Mouse (Mus musculus): ENCODE results near the gene Cul7.

Gene Cul7

GRCm38 (mm10) chr17:46673850-46674529 lies 23.9 kb downstream of the Cul7 start, which contains the start of gene Rrp36:
Gene Rrp36 (minus strand): TSS chr17:46674352.
- DNase-seq (ENCODE audit: low spot score): peak; percentile 82

DNA sequence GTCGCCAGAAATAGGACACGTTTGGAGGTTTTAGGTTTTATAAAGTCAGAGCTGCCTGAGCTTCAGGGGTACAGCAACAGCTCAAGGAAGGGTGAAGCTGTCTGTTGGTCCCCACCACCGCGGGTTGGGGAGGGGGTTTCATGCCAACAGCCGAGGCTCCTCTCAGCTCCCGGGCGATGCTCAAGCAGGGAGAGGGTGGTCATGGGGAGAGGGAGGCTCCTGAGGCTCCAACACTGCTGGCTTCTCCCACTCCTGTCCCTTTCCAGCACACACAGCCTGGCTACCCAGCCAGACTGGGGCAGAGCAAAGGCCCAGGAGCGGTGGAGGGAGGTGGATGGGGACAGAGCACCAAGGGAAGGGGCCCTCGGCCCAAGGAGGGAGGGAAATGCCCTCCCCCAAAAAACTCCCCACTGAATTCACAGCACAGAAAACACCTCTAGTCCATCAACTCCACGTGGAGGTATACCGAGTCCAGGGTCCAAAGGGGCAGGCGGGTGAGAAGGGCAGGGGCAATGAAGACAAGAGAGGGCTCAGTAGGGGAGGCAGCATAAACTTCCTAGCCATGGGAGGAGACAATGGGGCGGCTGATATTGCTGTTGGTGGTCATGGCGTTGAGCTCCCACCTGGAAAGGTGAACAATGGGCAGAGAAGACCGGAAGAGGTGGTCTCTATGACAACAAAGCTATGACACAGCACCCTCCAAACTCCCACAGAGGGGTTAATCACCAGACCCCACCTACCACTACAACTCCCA lies 24.6 kb downstream of the Cul7 start:
- DNase-seq (ENCODE audit: low spot score): no peak

DNA sequence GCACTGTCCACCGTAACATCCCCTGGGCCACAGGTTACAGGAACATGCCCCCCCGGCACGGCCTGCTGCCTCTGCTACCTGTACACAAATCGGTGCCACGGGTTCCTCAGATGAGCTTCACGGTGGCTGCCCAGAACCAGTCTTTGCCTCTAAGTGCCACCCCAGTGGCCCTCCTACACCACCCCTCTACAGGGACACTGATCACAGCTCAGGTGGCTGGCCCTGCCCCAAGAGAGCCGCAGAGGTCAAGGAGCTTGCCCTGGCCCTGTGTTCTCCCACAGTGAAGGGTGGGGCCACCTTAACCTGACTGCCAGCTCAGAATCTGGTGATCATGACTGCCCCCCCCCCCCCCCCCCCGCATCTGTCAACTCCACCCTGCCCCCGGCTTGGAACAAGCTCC lies 28.3 kb downstream of the Cul7 start, which contains the start of gene Mea1:
Gene Mea1, plus strand, starts transcription at position 378 of the 400 bp plus-strand sequence.
- DNase-seq (ENCODE audit: low spot score): no peak

DNA sequence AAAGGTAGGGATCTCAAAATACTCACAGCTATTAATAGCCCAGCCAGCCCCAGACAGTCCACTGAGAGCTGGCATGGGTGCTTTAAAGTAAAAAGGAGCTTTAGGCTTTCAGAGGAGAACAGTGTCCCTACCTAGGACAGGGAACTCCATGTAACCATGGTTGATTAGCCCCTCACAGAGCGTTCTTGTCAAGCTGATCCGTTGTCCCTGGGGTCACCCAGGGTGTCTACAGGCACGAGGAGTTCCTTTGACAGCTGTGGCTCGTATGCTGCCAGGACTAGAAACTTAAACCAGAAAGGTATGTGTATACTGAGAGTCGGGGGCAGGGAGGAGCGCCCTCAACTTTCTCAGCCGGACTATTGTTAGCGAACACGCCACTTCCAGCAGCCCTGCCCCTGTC lies 28.8 kb downstream of the Cul7 start:
- no peak for DNase-seq (ENCODE audit: low spot score)

DNA sequence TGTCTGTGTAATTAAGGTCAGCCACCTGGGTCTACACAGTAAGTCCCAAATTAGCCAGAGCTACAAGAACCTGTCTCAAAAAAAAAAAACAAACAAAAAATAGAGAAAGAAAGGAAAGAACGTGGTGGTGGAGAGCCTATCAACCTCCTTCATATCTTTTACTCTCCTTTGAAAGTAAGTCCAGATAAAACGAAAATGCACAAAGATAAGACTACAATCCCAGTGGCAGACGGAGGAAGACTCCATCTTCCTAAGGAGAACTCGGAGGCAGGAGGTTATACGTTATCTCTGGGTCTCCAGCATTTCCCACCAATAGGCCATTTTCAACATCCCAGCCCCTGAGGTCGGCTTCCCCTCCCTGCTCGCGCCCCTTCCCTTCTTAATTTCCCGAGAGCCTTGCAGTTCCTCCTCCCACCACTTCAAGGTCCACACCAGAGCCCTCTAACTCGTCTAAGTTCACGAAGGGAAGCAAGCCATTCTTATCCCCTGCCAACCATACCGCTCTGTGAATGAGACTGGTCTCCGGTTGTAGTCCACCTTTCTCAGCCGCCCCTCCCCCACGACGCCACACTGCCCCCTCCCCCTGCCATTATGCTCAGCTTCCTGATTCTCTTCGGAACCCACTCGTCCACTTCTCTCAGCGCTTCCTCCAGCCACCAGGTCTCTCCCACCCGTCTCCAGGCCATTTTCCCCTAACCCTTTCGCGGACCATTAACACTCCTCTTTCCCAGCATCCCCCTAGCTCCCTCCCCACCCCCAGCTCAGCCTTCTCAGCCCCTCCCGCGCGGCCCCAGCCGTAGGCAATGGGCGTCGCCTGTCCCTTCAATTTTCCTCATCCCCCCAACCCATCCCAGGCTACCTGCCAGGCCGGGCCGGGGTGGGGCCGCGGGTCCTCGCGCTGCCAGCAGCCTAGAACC lies 30.0 kb downstream of the Cul7 start:
- no peak for DNase-seq (ENCODE audit: low spot score)

- DNase-seq (ENCODE audit: low spot score): peak; percentile 94
Measured at GRCm38 (mm10) chr17:46680760-46681373, 30.7 kb downstream of the Cul7 start, which contains the start of gene Klhdc3. Gene Klhdc3 (minus strand): TSS chr17:46680914.

DNA sequence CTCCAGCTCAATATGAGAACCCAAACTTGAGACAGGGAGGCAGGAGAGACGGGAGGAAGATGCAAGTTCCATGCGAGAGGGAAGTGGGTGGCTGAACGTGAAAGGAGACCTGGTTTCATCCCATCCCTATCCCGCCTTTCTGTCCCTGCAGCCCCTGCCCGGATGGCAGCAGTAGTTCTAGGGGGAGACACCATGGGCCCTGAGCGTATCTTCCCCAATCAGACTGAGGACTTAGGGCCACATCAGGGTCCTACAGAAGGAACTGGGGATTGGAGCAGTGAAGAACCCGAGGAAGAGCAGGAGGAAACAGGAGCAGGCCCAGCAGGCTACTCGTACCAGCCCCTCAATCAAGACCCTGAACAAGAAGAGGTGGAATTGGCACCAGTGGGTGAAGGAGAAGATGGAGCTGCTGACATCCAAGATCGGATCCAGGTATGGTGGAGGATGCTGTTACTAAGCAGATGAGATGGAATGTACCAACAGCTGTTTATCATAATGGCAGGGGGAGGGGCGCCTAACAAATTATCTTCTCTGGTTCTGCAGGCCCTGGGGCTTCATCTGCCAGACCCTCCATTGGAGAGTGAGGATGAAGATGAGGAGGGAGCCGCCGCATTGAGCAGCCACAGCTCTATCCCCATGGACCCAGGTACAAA lies 31.5 kb downstream of the Cul7 start:
- no peak for DNase-seq (ENCODE audit: low spot score)

DNA sequence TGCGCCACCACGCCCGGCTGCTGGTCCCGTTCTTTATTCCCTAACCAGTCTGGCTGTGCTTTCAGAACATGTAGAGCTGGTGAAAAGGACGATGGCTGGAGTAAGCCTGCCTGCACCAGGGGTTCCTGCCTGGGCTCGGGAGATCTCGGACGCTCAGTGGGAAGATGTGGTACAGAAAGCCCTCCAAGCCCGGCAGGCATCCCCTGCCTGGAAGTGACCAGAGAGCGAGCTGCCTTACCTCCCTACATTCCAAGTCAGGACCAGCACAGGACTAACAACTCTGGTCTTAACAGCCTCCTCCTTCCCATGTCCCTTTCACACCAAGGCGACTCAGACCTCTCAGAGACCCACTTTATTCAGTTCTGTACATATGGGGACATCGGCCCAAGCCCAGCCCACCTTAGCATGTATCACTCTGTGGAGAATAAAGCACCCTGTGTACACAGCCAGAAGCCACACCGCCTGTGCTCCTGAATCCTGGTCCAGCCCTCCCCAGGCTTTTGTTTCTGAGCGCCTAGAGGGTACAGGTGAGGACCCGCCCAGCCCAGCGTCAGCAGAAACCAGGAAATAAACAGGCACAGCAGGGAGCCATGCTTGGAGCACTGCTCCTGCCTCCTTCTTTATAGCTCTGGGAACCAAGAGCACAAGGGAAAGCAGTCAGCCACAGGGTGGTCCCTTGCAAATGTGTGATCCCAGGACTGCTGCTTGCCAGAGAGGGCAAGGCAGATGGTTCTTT lies 32.7 kb downstream of the Cul7 start:
- no peak for DNase-seq (ENCODE audit: low spot score)

DNA sequence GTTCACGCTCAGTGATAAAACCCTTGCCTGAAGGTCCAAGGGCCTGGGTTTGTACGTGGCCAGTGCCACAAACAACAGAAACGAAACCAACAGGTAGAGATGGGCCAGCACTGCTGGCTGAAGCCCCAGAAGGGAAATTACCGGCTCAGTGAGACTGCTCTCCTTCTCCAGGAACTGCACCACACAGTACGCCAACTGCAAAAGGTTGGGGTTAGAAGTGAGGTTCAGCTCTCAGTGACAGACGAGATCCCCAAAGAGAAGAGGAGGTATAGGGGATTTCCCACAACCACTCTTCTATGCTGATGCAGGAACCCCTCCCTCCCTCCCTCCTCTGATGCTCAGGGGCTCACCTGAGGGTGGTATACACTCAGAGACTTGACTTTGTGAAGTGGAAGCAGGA lies 35.8 kb downstream of the Cul7 start:
- DNase-seq (ENCODE audit: low spot score): no peak

GRCm38 (mm10) chr17:46690665-46691064 lies 40.5 kb downstream of the Cul7 start:
- no peak for DNase-seq (ENCODE audit: low spot score)

- no peak for DNase-seq (ENCODE audit: low spot score)
Measured at GRCm38 (mm10) chr17:46691390-46691789, 41.3 kb downstream of the Cul7 start.

DNA sequence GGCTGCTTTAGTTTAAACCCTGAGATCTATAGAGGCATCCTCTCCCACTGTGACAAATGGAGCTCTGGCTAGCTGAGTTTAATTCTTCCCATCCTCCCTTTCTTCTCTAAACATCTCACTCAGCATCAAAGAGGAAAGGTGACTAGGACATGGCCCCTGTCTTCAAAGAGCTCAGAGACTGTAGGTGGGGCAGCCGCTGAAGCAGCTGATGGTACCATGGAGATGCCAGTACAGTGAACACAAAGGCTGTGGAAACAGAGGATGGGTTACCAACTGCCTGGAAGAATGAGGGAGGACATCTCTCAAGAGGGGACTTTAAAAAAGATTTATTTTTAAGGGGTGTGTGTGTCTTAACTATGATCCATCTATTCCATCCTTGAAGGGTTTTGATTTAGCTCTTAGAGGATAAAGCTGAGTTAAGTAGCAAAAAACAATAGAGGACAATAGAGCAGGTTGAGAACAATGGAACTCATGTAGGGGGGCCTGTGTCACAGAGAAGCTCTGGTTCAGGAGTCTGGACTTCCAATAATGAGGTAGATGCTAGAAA lies 44.5 kb downstream of the Cul7 start:
- no peak for DNase-seq (ENCODE audit: low spot score)

DNA sequence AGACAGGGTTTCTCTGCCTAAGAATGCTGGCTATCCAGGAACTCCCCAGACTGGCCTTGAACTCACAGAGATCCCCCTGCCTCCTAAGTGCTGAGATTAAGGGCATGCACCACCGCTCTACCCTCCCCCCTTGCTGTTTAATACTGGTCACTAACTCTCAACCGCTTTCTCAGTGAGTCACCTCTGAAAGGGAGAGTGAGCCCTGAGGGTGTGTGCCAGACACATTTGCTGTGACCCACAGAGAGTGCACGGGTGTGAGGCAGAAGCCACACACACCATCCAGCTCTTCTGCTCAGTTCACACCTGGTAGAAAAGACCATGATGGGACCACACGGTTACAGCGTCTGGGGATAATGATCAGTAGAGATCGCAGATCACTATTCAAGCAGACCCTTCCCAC lies 48.4 kb downstream of the Cul7 start:
- no peak for DNase-seq (ENCODE audit: low spot score)

- DNase-seq (ENCODE audit: low spot score): no peak
Measured at GRCm38 (mm10) chr17:46699245-46699644, 49.1 kb downstream of the Cul7 start.

GRCm38 (mm10) chr17:46699912-46700311 lies 49.8 kb downstream of the Cul7 start:
- DNase-seq (ENCODE audit: low spot score): no peak

DNA sequence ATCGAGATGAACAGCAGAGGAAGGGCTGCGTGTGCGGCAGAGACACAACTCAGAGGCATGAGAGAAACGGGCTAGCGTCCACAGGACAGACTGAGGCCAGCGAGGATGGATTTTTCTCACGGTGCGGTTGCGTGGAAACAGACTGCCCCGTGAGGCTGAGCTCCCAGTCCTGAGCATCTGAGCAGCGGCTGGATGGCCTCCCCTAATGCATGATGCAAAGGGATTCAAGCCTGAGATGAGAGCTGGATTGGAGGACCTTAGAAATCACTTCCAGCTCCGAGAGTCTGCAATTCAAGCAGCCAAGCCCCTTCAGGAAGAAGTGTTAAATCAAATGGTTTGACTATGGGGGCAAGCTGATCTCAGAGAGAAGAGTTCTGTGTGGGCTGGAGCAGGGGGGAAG lies 51.4 kb downstream of the Cul7 start:
- DNase-seq (ENCODE audit: low spot score): no peak

DNA sequence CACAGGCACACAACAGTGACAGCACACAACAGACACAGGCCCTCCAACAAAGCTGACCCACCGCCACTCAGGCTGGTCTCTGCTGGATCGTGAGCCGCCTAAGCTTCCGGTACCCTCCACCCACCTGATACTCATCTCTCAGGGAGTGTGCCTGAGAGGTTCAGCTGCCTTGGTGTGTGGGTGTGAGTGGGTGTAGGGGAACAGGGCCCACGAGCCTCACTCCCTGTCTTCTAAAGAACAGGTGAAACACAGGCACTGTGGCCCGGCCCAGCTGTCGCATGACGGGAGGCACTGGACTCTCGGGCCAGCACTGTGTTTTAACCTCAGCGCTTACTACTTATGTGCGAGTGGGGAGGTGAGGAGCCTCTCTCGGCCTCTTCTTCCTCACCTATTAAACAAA lies 52.0 kb downstream of the Cul7 start:
- DNase-seq (ENCODE audit: low spot score): no peak

GRCm38 (mm10) chr17:46702506-46702905 lies 52.4 kb downstream of the Cul7 start:
- no peak for DNase-seq (ENCODE audit: low spot score)

GRCm38 (mm10) chr17:46703971-46704886 lies 54.1 kb downstream of the Cul7 start:
- no peak for DNase-seq (ENCODE audit: low spot score)
